Mouse (Mus musculus) urinary bladder, postnatal 0 days (tissue): Measurements from ENCODE around the gene Dnase1l2. TPM values are rescaled to one million over a fixed set of nuclear protein-coding genes. Genes with fewer than 3 reads are reported as not detected.

Experiments
- polyA plus RNA-seq: library from polyadenylated mRNA; unstranded; fragments of >200 nt; fragmentation: Nextera tagmentation; extraction: Ambion mirVana; gene quantifications from 2 replicates; pipeline ENCODE4 v1.2.1, GENCODE M21; 2015

Gene Dnase1l2
- polyA plus RNA-seq = 35.1 and 38.3 TPM in 2 replicates

DNA sequence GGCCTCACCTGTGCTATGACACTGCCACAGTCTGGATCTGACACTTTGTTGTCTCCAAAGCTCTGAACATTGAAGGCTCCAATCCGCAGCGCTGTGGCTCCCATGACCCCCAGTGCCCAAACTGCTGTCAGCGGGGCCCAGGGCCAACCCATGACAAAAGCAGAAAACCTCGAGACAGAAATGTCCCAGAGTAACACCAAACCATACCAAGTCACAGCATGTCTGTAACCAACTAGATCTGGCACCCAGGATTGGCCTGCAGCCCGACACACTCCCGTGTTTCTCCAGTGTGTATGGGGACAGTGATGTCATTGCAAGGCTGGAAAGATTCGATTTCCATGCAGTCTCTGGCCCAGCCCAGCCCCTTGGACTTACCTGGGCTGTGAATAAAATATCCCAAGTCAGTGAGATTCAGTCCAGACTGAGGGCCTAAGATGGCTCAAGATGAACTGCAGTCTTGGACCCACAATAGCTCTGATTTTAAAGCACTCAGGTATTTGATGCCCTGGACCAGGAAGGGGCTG lies at the start of gene Dnase1l2:
Gene Dnase1l2 (minus strand): TSS at position 474 of the 524 bp plus-strand sequence.

DNA sequence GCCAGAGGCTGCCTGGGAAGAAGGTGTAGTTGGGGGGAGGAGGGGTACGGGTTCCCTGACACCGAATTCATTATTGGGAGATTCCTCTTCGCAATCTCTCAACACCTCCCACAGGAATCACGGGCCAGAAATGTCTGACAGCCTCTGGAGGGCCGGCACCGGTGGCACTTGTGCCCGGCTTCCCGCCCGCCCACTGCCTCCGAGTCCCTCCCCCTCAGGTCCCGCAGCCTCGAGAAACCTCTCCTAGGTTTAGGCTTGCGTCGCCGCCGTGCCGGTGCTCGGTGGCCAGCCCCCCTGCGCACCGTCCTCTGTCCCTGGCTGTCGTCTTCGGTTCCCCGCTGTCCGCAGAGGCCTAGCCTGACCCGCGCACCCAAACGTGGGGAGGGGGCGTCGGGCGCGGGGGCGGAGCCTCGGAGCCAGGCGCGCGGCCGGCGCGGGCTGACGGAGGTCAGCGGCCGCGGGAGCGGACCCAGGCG lies 45.3 kb upstream of the Dnase1l2 start, which contains the start of gene Caskin1:
Gene Caskin1 (plus strand): TSS at position 416 of the 476 bp plus-strand sequence.

DNA sequence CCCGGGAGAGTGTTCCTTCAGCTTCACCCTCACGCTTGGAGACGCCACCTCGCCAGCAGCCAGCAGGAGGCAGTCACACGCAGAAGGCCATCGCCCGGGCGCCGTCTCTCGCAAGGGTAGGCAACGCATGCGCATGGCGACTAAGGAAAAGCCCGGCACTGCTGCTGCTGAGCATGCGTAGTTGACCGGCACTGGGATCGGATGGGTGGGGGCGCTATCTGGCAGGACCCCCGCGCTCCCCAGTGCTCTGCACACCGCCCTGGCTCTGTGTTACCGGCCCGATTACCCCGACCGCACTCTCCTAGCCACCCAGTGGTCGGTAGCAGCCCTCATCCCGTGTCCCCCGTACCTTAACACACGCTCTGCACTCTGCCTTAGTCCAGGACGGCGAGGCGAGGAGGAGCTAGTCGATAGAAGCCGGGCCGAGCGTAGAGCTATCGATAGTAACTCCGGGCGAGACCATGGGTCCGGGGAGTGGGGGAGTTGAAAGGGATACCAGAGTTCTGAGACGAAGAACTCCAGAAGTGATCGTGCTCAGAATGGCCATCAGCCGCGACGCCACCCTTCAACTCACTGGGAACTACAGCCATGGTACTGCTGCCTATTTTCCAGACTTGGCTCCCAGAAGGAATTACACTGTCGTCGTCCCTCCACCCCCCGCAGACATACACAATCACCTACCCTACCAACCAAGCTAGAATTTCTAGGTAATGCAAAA lies 35.9 kb upstream of the Dnase1l2 start, which contains the start of gene Mlst8:
Gene Mlst8 (minus strand): TSS at position 416 of the 718 bp plus-strand sequence.

DNA sequence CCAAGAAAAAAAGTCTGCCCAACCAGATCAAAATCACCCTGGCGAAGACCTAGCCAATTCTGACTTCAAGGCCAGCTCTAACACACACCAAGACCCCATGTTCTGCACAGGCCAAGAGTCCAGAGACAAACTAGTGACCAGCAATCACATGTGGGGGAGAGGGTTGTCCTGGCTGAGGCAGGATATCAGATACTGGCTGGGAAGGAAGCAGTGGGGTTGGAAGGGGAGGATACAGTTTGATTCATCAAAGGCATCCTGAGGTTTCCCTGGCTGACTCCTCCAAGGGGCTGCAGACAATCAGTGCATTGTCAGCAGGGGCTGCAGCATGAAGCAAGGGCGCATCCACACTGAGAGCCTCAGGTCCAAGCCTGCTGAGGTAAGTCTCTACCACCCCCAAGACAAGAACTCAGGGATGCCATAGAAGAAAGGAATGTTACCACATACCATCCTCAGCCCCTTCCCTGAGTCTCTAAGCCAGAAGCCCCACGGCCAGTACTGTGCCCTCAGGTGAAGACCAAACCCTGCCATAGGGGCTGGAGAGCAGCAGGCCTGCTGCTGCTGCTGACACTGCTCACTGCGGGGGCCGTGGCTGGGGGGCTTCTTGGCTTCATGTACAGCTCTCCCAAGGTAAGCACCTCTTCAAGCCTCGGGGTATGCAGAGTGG lies 30.8 kb upstream of the Dnase1l2 start, which contains the start of gene Bricd5:
Gene Bricd5 (plus strand): TSS at position 273 of the 664 bp plus-strand sequence.

DNA sequence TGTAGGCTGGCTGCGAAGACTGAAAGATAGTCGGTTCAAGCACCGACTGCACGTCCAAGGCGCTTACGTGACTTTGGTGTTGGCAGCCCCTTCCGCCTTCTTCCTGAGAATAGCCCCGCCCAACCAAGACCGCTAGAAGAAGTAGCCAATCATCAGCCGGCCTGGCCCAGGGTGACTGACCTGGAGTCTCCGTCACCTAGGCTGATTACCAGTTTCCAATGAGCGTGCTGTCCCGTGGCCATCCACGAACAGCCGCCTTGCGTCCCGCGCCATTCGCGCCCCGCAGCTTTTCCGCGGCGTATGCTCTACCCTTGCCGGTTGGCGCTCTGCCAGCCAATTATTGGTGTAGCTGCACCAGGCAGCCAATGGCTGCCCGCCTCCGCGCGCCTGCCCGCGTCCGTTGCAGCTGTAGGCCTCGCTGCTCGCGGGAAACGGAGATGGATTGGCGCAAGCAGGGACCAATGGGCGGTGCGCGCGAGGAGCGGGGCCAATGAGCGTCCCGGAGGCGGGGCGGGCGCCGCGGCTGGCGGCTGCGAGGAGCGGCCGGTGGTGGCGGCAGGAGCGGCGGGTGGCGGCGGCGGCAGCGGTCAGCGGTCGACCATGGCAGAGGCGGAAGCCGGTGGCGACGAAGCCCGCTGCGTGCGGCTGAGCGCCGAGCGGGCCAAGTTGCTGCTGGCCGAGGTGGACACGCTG lies 27.2 kb upstream of the Dnase1l2 start, which contains the start of the genes E4f1 and Pgp:
Gene E4f1 (minus strand): TSS at position 404 of the 693 bp plus-strand sequence.
Gene Pgp (plus strand): TSS at position 483 of the 693 bp plus-strand sequence.

DNA sequence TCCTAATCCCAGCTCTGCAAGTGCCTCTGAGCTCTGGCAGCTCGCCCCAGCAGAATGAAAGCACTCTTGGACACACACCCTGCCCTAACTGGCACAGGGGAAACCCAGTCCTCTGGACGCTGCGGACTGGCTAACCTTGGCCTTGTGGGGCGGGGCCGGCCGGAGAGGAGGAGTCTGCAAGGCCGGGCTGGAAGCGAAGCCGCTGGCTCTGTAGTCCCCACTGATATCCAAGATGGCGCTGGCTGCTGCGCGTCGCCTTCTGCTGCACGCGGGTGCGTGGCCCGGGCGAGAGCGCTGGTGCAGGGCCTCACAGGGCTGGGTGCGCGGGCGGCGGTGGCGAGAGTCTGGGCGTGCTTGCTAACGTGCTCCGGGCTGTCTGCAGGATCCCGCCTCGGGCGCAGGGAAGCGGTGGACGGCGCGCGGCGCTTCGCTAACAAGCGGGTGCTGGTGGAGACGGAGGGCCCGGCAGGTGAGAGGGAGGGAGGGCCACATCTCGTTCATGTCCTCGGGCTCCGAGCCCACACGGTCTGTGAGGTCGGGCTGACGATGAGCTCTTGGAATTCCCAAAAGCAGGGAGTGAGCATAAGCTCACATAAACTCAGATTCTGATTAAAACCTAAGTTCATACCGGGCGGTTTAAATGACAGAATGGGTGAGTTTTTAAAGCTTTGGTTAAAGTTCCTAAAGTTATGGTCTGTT lies 16.3 kb downstream of the Dnase1l2 start, which contains the start of gene Eci1:
Gene Eci1 (plus strand): TSS at position 171 of the 699 bp plus-strand sequence.

DNA sequence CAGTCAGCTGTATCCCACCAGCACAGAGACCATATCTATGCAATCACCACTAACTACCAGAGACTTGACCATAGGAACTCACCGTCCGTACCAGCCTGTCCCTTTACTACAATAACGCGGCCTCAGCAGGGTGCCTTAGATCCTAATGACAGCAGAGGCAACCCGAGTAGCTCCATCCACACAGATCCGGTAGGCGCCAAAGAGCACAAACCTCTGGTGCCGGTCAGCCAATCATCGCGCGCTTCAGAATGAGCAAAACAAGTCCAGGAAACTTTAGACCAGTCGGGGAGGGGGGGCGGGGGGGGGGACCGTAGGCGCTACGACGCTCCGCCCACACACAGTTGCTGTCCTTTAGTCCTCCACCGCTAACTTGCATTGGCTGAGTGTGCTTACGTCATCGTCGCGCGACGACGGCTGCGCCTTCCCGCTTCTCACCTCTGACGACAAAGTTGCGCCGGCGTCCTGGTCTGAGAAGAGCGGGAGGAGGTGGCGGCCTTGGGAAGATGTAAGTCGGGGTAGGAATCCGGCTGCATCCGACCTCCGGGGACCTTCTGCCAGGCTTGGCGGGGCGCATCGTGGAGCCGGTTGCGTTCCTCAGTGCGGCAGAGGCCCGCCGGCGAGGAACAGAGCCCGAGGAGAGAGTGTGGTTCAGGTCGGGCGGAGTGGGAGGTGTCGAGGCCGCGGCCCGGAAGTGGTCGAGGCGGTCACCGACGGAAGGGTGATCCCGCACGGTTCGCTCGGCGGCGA lies 28.5 kb downstream of the Dnase1l2 start, which contains the start of gene Rnps1:
Gene Rnps1 (plus strand): TSS at position 336 of the 747 bp plus-strand sequence.

Other genes with a start within 250 kb of the Dnase1l2 start
- 1.7 and 1.9 TPM in 2 replicates for gene Tbc1d24, start 237.5 kb downstream of the Dnase1l2 start, polyA plus RNA-seq
- gene Ntn3, start 233.6 kb downstream of the Dnase1l2 start, polyA plus RNA-seq = 1.6 TPM in 2 replicates
- 3.6 TPM in 2 replicates for gene Tedc2, start 222.3 kb downstream of the Dnase1l2 start, polyA plus RNA-seq
- 6.9 and 11.9 TPM in 2 replicates for gene Ccnf, start 191.6 kb downstream of the Dnase1l2 start, polyA plus RNA-seq
- 0.19 TPM in 1 of 2 replicates, not detected in the other for gene Abca17, start 92.0 kb downstream of the Dnase1l2 start, polyA plus RNA-seq
- 10.4 and 13.4 TPM in 2 replicates for gene Abca3, start 91.2 kb downstream of the Dnase1l2 start, polyA plus RNA-seq
- 112 and 119 TPM in 2 replicates for gene Rnps1, start 28.5 kb downstream of the Dnase1l2 start, polyA plus RNA-seq
- 102 and 104 TPM in 2 replicates for gene Eci1, start 16.5 kb downstream of the Dnase1l2 start, polyA plus RNA-seq
- 17.7 and 19.5 TPM in 2 replicates for gene E4f1, start 27.2 kb upstream of the Dnase1l2 start, polyA plus RNA-seq
- gene Pgp, start 27.3 kb upstream of the Dnase1l2 start, polyA plus RNA-seq = 41.5 and 50.1 TPM in 2 replicates
- not detected in 2 replicates for gene Bricd5, start 30.8 kb upstream of the Dnase1l2 start, polyA plus RNA-seq
- 11.2 and 13.5 TPM in 2 replicates for gene Mlst8, start 36.0 kb upstream of the Dnase1l2 start, polyA plus RNA-seq
- 0.23 and 0.41 TPM in 2 replicates for gene Caskin1, start 45.5 kb upstream of the Dnase1l2 start, polyA plus RNA-seq
- 50.4 and 54.8 TPM in 2 replicates for gene Traf7, start 84.8 kb upstream of the Dnase1l2 start, polyA plus RNA-seq
- gene Rab26, start 91.1 kb upstream of the Dnase1l2 start, polyA plus RNA-seq = 2.2 and 2.6 TPM in 2 replicates
- 28.6 and 36.5 TPM in 2 replicates for gene Pkd1, start 106.7 kb upstream of the Dnase1l2 start, polyA plus RNA-seq
- 216 and 218 TPM in 2 replicates for gene Tsc2, start 189.5 kb upstream of the Dnase1l2 start, polyA plus RNA-seq
- gene Nthl1, start 189.6 kb upstream of the Dnase1l2 start, polyA plus RNA-seq = 9.8 and 11.3 TPM in 2 replicates
- gene Slc9a3r2, start 207.2 kb upstream of the Dnase1l2 start, polyA plus RNA-seq = 33.6 and 38.2 TPM in 2 replicates
- not detected in 2 replicates for gene Npw, start 215.4 kb upstream of the Dnase1l2 start, polyA plus RNA-seq
- 10.0 and 11.2 TPM in 2 replicates for gene Zfp598, start 226.6 kb upstream of the Dnase1l2 start, polyA plus RNA-seq
- 0.08 and 0.41 TPM in 2 replicates for gene Syngr3, start 246.8 kb upstream of the Dnase1l2 start, polyA plus RNA-seq